Mouse (Mus musculus) B cell, adult 2 months (primary cell): ENCODE results near the gene Rgs7bp.

Experiments
- DNase-seq, 2 experiments: peaks; one replicate each; pipeline ENCODE4 v3.0.0; 2022

The Rgs7bp gene

DNA sequence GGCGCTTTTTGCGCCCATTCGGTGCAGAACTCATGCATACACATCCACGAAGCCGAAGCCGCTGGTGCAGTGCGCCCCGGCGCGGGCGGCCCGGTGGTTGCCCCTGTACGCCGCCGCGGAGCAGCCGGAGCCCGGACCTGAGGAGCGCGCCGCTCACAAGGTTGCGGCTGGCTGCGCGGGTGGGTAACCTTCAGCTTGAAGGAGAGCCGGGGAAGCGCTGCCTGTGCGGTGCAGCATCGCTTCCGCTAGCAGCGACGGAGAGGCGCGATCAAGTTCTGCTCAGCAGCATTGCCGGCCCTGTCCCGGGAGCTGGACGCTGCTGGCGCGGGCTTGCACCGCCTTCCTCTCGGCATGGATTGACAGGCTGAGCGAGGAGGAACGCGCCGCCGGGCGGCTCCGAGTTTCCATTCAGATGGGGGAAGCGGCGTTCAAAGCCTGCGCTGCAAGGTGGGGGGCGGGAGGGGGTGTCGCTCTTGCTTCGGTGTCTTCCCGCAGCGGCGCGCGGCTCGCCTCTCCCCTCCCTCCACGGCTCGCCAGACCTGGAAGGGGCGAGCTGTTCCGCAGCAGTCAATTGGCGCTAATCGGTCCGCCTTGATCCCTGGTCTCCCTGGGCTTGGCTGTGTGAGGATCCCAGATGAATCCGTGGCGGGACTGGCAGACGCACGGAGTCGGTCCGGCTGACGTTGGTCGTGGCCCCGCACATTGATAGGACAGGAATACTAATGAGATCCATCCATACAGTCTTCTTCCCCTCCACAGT is at the start of gene Rgs7bp:
Gene Rgs7bp, minus strand, starts transcription at position 750 of the 760 bp plus-strand sequence.
- peak; percentile 42 to 50 for DNase-seq

GRCm38 (mm10) chr13:105104385-105104784 is 49.7 kb upstream of the Rgs7bp start:
- no peak for DNase-seq

GRCm38 (mm10) chr13:105100705-105101104 is 46.0 kb upstream of the Rgs7bp start:
- no peak for DNase-seq

DNA sequence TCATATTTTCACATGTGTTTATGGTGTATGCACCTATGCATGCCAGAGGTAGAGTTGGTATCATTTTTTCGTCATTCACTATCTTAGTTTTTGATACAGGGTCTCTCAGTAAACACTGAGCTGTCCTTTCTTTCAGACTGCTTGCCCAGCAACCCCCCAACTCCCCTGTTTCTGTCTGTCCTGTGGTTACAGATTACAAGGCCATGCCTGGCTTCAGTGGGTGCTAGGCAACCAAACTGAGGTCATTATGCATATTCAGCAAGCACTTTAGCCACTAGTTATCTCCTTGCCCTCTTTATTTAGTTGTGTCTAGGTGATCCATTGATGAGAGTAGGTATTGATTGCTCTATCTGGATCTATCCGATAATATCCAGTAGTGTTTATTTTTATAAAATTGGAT is 41.6 kb upstream of the Rgs7bp start:
- no peak for DNase-seq

- DNase-seq, result no peak
Observed at GRCm38 (mm10) chr13:105089276-105089675, 34.5 kb upstream of the Rgs7bp start.

DNA sequence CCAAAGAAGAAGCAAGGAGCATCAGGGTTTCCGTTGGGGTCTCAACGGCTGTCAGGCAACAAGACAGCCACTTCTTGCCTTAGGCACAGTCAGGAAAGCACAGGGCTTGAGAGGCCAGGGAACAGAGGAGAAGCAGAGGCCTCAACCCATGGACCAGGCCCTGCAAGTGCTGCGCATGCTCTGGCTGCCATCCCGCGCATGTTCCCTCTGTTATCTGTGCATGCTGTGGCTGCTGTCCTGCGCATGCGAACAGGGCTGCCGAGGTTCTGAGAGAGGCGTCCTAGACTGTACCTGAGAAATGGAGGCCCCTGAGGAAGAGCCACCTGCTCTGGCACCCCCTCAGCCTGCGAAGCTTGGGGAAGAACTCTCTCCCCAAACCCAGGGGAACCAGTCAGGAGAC is 27.1 kb upstream of the Rgs7bp start, which contains the start of gene 4933425L06Rik:
Gene 4933425L06Rik, plus strand, starts transcription at position 261 of the 400 bp plus-strand sequence.
- DNase-seq, result no peak

DNA sequence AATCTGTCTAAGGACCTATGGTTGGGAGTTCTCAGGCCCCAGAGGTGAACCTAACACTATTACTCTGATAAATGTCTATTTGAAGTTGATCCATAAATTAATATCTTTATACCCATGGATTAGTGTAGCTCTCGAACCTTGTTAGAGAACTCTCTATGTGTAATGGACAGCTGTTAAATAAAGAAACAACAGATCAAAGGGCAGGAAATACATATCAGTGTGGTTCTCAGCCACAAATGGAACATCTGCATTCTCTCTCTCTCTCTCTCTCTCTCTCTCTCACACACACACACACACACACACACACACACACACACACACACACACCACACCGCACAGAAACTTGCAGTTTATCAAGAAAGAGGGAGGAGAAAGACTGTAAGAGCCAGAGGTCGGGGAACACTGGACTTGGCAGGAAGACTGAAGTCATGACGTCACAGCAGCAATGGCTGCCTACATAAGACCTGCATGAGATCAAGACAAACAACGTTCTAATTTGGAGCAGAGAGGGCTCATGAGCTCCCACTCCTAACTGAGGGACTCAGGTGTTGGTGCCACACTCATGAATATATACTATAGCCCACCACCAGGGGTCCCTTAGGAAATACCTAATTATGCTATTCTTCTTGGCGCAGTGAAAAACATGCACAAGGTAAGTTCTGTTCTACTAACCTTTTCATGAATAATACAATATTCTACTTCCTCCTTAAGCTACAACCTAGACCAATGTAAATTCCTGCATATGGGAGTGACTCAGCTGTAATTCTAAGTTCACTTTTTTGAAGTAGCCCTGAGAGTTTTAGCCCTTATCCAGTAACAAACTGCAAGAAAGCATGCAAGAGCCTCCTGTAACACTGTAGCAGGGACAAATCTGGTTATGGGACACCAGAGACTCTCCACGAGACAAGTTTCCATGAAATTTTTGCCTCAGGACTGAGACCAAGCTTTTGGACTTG is 12.4 kb upstream of the Rgs7bp start:
- DNase-seq, result no peak

DNA sequence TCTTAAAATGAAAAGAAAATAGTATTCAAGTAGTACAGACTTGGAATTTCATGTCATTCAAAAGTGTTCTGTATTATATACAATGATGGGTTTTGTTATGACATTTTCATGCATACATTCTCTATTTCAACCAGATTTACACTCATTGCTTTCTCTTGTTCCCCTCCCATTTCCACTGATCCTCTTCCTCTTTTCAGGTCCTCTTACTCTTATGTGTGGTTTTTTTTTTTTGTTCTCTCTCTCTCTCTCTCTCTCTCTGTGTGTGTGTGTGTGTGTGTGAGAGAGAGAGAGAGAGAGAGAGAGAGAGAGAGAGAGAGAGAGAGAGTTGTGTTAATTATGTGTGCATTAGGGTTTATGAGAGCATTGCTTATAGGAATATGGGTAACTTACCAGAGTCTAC is 11.4 kb upstream of the Rgs7bp start:
- no peak for DNase-seq

DNA sequence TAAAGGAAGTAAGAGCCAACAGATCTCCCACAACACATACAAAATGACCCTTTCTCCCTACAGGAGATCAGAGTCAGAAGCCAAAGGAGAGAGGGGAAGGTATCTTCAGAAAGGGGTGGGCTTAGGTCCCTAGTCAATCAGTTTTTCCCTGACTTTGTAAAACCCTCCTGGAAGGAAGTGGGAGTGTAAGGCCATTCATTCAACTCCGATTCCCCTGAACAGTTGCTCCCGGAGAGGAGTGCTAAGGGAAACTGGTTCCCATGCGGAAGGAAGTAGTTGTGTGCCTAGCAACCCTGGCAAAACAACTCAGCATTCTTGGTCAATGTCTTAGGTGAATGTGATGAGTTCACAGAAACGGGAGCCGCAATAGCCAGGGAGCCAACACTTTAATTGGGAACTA is 644 bp upstream of the Rgs7bp start:
- DNase-seq, result no peak

GRCm38 (mm10) chr13:105054941-105055309 is 195 bp upstream of the Rgs7bp start:
- DNase-seq, result no peak

DNA sequence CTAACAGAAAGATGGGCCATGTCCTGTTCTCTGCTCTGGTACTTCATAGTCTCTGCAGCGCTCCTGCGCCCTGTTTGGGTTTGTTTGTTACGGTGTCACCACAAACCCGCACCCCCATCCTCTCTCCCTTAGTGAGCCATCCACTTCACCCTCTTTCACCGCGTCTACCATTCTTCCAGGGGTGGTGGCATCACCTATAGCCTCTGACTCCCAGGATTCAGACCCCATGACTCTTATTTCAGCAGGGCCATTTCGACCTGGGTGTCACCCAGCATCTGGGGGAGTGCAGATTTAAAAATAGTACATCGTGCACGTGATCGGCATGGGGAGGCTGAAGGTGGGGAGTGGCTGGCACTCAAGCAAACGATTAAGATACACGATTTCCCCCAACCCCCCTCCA is 1.1 kb downstream of the Rgs7bp start:
- DNase-seq, result peak in 1 of 2 experiments; percentile 5

- DNase-seq, result no peak
Observed at GRCm38 (mm10) chr13:105051432-105051831, 3.3 kb downstream of the Rgs7bp start.

DNA sequence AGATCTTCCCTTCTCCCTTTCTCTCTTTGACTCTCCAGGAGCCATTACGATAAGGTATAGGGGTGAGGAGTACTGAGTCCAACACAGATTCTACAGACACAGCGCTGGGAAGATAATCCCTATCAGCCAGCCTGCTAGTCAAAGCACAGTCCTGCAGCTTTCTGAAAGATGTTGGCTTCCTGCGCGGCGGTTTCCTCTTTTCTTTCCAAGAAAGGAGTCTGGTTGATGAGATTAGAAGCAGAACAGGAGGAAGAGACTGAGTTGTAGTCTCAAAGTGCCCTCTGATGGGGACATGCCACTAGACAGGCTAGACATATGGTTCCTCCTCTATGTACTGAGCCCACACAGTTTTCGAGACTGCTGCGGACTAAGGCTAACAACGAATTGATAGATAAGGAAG is 6.1 kb downstream of the Rgs7bp start:
- DNase-seq, result no peak

DNA sequence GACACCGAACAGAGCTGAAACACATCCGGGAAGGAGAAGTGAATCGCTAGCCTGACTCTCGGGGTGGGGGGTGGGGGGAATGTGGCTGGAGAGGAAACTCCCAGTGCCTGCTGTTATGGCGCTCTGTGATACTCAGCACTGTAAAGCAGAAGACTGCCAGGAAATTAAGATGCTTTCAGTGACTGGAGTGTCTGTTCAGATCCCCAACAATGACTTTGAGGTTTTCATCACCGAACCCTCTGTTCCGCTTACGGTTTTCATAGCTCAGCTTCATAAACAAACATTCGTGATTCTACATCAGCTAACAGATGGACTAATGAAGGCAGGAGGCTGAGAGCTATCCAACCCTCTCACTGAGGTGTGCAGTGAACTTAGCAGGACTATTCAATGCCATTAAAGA is 7.4 kb downstream of the Rgs7bp start:
- no peak for DNase-seq

- no peak for DNase-seq
Observed at GRCm38 (mm10) chr13:105043882-105044281, 10.8 kb downstream of the Rgs7bp start.

GRCm38 (mm10) chr13:105038334-105038733 is 16.4 kb downstream of the Rgs7bp start:
- DNase-seq, result no peak

DNA sequence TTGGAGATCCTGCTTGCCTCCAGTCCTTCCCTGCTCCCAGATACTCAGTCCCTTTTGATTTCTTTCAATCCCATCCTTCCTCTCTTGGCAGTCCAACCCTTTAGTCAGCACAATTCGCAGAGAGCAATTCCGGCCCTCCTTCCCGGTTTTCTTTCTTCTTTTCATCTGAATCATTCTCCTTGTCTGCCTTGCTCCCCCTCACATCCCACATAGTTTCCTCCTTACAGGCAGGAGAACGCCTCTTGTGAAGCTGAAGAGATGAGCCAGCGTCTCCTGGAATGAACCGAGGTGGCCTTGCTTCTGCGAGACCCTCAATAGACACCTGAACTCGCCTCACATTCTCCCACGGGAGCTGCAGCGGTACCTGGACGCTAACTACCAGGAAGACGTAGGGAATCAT is 16.9 kb downstream of the Rgs7bp start:
- no peak for DNase-seq

DNA sequence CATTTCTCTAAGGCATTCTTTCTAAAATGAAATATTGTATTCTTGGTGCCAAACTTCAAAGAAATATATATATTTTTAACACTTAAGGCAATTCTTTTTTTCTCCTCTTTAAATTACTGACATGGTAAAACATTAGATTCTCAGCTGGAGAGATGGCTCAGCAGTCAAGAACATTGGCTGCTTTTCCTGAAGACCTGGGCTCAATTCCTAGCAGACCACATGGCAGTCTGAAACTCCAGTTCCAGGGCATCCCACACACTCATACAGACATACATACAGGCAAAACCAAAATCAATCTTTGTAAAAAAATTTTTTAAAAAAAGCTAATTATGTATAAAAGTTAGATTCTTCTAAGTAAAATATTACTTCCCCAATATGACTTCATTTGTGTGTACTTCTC is 22.8 kb downstream of the Rgs7bp start:
- DNase-seq, result no peak

DNA sequence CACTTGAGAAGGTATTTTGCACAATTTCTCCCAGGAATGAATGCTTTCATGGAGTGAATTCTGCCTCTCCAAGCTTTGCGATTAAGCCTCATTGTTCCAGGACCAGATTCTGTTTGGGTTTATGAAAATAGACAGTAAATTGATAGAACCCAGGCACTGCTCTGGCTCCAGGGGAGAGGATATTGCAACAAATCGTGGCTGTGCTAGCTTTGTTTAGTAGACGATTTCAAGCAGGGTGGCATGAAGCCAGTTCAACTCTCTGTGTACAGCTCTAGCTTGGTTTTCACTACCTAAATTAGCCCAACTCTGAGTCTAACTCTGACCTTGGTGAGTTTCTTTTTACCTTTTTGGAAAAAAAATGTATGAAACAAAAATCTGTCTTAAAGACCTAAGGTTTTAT is 26.5 kb downstream of the Rgs7bp start:
- no peak for DNase-seq

GRCm38 (mm10) chr13:105016577-105016976 is 38.2 kb downstream of the Rgs7bp start:
- no peak for DNase-seq

DNA sequence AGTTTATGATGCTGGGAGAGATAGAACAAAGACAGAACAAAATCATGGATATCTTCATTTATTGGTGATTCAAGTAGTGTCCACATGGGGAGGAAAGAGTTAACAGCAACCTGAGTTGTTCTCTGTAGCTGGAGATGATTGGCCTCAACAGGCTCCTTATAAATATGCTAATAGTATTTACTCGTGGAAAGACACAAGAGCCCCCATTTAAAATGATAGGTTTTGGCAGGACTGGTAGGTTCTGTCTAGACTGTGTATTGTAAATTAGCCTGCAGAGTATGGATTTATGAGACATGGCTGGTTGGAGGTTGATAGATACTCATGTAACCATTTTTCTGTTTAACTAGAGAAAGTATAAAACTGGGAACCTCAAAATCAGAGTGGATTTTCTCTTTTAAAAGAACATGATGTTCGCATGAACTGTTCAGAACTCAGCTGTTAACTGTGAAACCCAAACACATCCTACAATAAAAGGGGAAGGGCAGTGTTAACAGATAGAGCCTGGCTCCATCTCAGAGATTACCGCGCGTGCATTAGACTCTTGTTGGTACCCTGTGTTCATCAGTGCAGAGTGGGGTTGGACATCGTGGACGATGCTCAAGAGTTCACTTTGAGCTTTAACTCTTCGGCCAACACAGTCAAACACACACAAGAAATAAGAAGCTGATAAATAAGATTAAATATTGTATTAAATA is 38.9 kb downstream of the Rgs7bp start:
- DNase-seq, result no peak

DNA sequence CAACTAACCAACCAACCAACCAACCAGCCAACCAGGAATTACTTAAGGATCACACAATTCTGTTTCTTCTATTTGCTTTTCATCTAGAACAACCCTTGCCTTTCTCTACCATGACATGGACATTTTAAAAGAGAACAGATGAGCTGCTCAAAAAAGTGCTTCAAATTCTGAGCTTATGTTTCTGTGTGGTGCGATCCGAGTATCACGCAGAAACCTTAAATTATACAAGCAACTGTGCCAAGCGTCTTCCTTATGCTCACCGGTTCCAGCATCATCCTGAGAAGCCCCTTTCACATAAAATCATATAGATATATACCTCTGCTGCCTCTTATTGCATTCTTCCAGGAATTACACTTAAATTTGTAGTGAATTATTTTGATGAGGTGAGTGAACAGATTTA is 43.4 kb downstream of the Rgs7bp start:
- DNase-seq, result no peak

DNA sequence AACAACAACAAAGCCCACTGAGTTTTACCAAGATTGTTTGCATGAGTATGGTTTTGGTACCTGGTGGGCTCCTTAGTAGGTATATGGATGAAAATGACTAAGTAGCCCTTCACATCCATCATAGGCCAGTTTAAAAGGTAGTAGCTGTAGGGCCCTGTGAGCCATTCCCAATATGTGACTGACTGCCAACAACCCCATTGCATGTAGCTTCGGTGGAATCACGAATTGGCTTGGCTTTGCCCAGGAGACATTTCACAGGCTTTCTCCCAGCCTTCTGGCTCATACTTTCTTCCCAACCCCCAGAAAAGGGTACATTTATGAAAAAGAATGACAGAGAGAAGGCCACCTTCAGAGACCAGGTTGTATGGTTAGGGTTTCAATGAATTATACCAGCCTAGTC is 45.8 kb downstream of the Rgs7bp start:
- DNase-seq, result no peak

- no peak for DNase-seq
Observed at GRCm38 (mm10) chr13:105002831-105003157, 51.9 kb downstream of the Rgs7bp start.
